Mouse (Mus musculus): Measurements from ENCODE around the gene Supt3.

- no peak for TF ChIP-seq CTCF (IDR thresholded peaks at IDR 0.05; ENCODE audit: control insufficient read depth, insufficient read depth, low read length)
- TF ChIP-seq POLR2A (IDR thresholded peaks at IDR 0.05; ENCODE audit: borderline replicate concordance, control insufficient read depth, low read depth, low read length): no peak
These were observed 52.6 kb downstream of the Supt3 start for GRCm38 (mm10) chr17:44829587-44829986.
